Mouse (Mus musculus) midbrain, embryonic 15.5 days (tissue): ENCODE data around the gene Mycbp2. TPM values are rescaled to one million over a fixed set of nuclear protein-coding genes. Genes with fewer than 3 reads are reported as not detected.

Experiments
- ATAC-seq: fragments of 200-750 bp; cut with Nextera tagmentation; replicated peaks from 2 replicates; pipeline ENCODE4 v1.8.0; 2017; ENCODE audit warnings: moderate TSS enrichment
- H3K27ac ChIP-seq: fragments of 300-500 bp; sonication (generic); 2 replicates; pipeline ENCODE4 v1.5.1; 2015; ENCODE audit warnings: mild to moderate bottlenecking, inconsistent platforms
- H3K27me3 ChIP-seq: fragments of 300-500 bp; sonication (generic); replicated peaks from 2 replicates; pipeline ENCODE4 v1.6.1; 2015; ENCODE audit warnings: inconsistent platforms
- H3K36me3 ChIP-seq: fragments of 300-500 bp; sonication (generic); replicated peaks from 2 replicates; pipeline ENCODE4 v1.6.1; 2015; ENCODE audit warnings: inconsistent platforms
- H3K4me1 ChIP-seq: fragments of 300-500 bp; sonication (generic); 2 replicates; pipeline ENCODE4 v1.6.1; 2015; ENCODE audit warnings: inconsistent platforms
- H3K4me2 ChIP-seq: fragments of 300-500 bp; sonication (generic); 2 replicates; pipeline ENCODE4 v1.6.1; 2015; ENCODE audit warnings: inconsistent platforms, mild to moderate bottlenecking, moderate library complexity
- H3K4me3 ChIP-seq: fragments of 300-500 bp; sonication (generic); 2 replicates; pipeline ENCODE4 v1.5.1; 2015; ENCODE audit warnings: mild to moderate bottlenecking, inconsistent platforms
- H3K9ac ChIP-seq: fragments of 300-500 bp; sonication (generic); 2 replicates; pipeline ENCODE4 v1.6.1; 2015; ENCODE audit warnings: mild to moderate bottlenecking, inconsistent platforms
- H3K9me3 ChIP-seq: fragments of 300-500 bp; sonication (generic); 2 replicates; pipeline ENCODE4 v1.6.1; 2016; ENCODE audit warnings: inconsistent platforms
- WGBS: fragments of 180-500 bp; shearing (Covaris S2); methylation state at CpG from one replicate; pipeline ENCODE4 v1.1.7; 2015; ENCODE audit warnings: mixed read lengths; 5-methylcytosine and 5-hydroxymethylcytosine counted together
- polyA plus RNA-seq: library from polyadenylated mRNA; unstranded; fragments of >200 nt; fragmentation: Nextera tagmentation; extraction: Ambion mirVana; gene quantifications from 2 replicates; pipeline ENCODE4 v1.2.1, GENCODE M21; 2015

Gene Mycbp2
- polyA plus RNA-seq, 1 experiment from 2014 or later, result 65.8 TPM

GRCm38 (mm10) chr14:103098587-103099235 lies 247.9 kb downstream of the Mycbp2 start:
- H3K4me3 ChIP-seq, result peak overlapping the region; percentile 97
- 2% methylated on average over 69 of the region's 86 CpGs for whole genome bisulfite sequencing
- H3K27ac ChIP-seq, result peak overlapping the region; percentile 98
- H3K9ac ChIP-seq, result peak overlapping the region; percentile 98
- peak overlapping the region; percentile 83 for H3K4me2 ChIP-seq
- no peaks in the 10 kb centered on the region for H3K27me3 ChIP-seq
- H3K36me3 ChIP-seq, result no peaks in the 10 kb centered on the region
- H3K9me3 ChIP-seq, result no peaks in the 10 kb centered on the region
- peak; percentile 87 for ATAC-seq
- H3K4me1 ChIP-seq, result peaks cover 30% of the 10 kb centered on the region

- H3K9me3 ChIP-seq, result no peaks in the 10 kb centered on the region
- H3K4me1 ChIP-seq, result peaks cover 31% of the 10 kb centered on the region
- H3K4me2 ChIP-seq, result peak overlapping the region; percentile 83
- no peaks in the 10 kb centered on the region for H3K36me3 ChIP-seq
- H3K9ac ChIP-seq, result peak overlapping the region; percentile 98
- no peak for ATAC-seq
- H3K27me3 ChIP-seq, result no peaks in the 10 kb centered on the region
- H3K4me3 ChIP-seq, result peak overlapping the region; percentile 97
- H3K27ac ChIP-seq, result peak overlapping the region; percentile 98
- WGBS, result 1% methylated on average over 2 of the region's 2 CpGs
These were observed 248.4 kb downstream of the Mycbp2 start for GRCm38 (mm10) chr14:103098213-103098586.

GRCm38 (mm10) chr14:103096621-103097020 lies 250.0 kb downstream of the Mycbp2 start:
- Histone ChIP-seq H3K27me3 (no peaks in the 10 kb centered on the region), H3K36me3 (no peaks in the 10 kb centered on the region), H3K4me2 (0 out of 2 replicates have a peak overlapping the region, but pooled peaks have one; percentile 8), H3K9ac (no peak overlapping the region), H3K27ac (no peak overlapping the region), H3K4me3 (no peak overlapping the region), H3K9me3 (no peaks in the 10 kb centered on the region), H3K4me1 (peaks cover 31% of the 10 kb centered on the region)
- ATAC-seq, result no peak
- 83% methylated on average over 6 of the region's 6 CpGs for WGBS

GRCm38 (mm10) chr14:103095826-103096225 lies 250.8 kb downstream of the Mycbp2 start:
- 91% methylated on average over 8 of the region's 8 CpGs for WGBS
- H3K36me3 ChIP-seq, result no peaks in the 10 kb centered on the region
- no peaks in the 10 kb centered on the region for H3K9me3 ChIP-seq
- no peak for ATAC-seq
- no peak overlapping the region for H3K4me2 ChIP-seq
- no peak overlapping the region for H3K9ac ChIP-seq
- no peak overlapping the region for H3K4me3 ChIP-seq
- peaks cover 31% of the 10 kb centered on the region for H3K4me1 ChIP-seq
- no peaks in the 10 kb centered on the region for H3K27me3 ChIP-seq
- no peak overlapping the region for H3K27ac ChIP-seq

GRCm38 (mm10) chr14:103095036-103095435 lies 251.6 kb downstream of the Mycbp2 start:
- WGBS, result 85% methylated on average over 8 of the region's 8 CpGs
- H3K9ac ChIP-seq, result no peak overlapping the region
- peaks cover 31% of the 10 kb centered on the region for H3K4me1 ChIP-seq
- no peak for ATAC-seq
- H3K4me2 ChIP-seq, result no peak overlapping the region
- H3K4me3 ChIP-seq, result no peak overlapping the region
- H3K9me3 ChIP-seq, result no peaks in the 10 kb centered on the region
- no peaks in the 10 kb centered on the region for H3K36me3 ChIP-seq
- no peaks in the 10 kb centered on the region for H3K27me3 ChIP-seq
- no peak overlapping the region for H3K27ac ChIP-seq

GRCm38 (mm10) chr14:103093670-103094069 lies 252.9 kb downstream of the Mycbp2 start:
- no peak overlapping the region for H3K9ac ChIP-seq
- no peak overlapping the region for H3K4me3 ChIP-seq
- H3K4me1 ChIP-seq, result peaks cover 31% of the 10 kb centered on the region
- no peaks in the 10 kb centered on the region for H3K27me3 ChIP-seq
- ATAC-seq, result no peak
- no peaks in the 10 kb centered on the region for H3K9me3 ChIP-seq
- peaks cover 2% of the 10 kb centered on the region for H3K36me3 ChIP-seq
- 86% methylated on average over 4 of the region's 4 CpGs for WGBS
- H3K4me2 ChIP-seq, result no peak overlapping the region
- H3K27ac ChIP-seq, result no peak overlapping the region

- Histone ChIP-seq H3K9ac (no peak overlapping the region), H3K9me3 (no peaks in the 10 kb centered on the region), H3K4me1 (peaks cover 31% of the 10 kb centered on the region), H3K36me3 (peaks cover 5% of the 10 kb centered on the region), H3K27me3 (no peaks in the 10 kb centered on the region), H3K27ac (no peak overlapping the region), H3K4me3 (no peak overlapping the region), H3K4me2 (no peak overlapping the region)
- ATAC-seq, result no peak
- 89% methylated on average over 3 of the region's 3 CpGs for WGBS
These were observed 253.4 kb downstream of the Mycbp2 start for GRCm38 (mm10) chr14:103093236-103093635.

GRCm38 (mm10) chr14:103088624-103089023 lies 258.0 kb downstream of the Mycbp2 start:
- H3K27ac ChIP-seq, result no peak overlapping the region
- H3K27me3 ChIP-seq, result no peaks in the 10 kb centered on the region
- no peak for ATAC-seq
- H3K4me2 ChIP-seq, result no peak overlapping the region
- 76% methylated on average over 6 of the region's 6 CpGs for WGBS
- H3K9ac ChIP-seq, result no peak overlapping the region
- H3K36me3 ChIP-seq, result peaks cover 19% of the 10 kb centered on the region
- H3K4me1 ChIP-seq, result no peaks in the 10 kb centered on the region
- no peak overlapping the region for H3K4me3 ChIP-seq
- no peaks in the 10 kb centered on the region for H3K9me3 ChIP-seq

GRCm38 (mm10) chr14:103087846-103088245 lies 258.8 kb downstream of the Mycbp2 start:
- WGBS, result 89% methylated on average over 5 of the region's 5 CpGs
- Histone ChIP-seq H3K36me3 (peaks cover 23% of the 10 kb centered on the region), H3K27ac (no peak overlapping the region), H3K4me3 (no peak overlapping the region), H3K4me1 (no peaks in the 10 kb centered on the region), H3K27me3 (no peaks in the 10 kb centered on the region), H3K9ac (no peak overlapping the region), H3K4me2 (no peak overlapping the region), H3K9me3 (no peaks in the 10 kb centered on the region)
- ATAC-seq, result no peak

- no peak overlapping the region for H3K4me3 ChIP-seq
- no peak for ATAC-seq
- no peaks in the 10 kb centered on the region for H3K9me3 ChIP-seq
- peaks cover 26% of the 10 kb centered on the region for H3K36me3 ChIP-seq
- H3K27ac ChIP-seq, result no peak overlapping the region
- H3K9ac ChIP-seq, result no peak overlapping the region
- WGBS, result 99% methylated on average over 4 of the region's 4 CpGs
- H3K4me2 ChIP-seq, result no peak overlapping the region
- H3K4me1 ChIP-seq, result no peaks in the 10 kb centered on the region
- H3K27me3 ChIP-seq, result no peaks in the 10 kb centered on the region
These were observed 259.8 kb downstream of the Mycbp2 start for GRCm38 (mm10) chr14:103086671-103087324.

GRCm38 (mm10) chr14:103085840-103086533 lies 260.6 kb downstream of the Mycbp2 start:
- Histone ChIP-seq H3K4me2 (no peak overlapping the region), H3K4me1 (no peaks in the 10 kb centered on the region), H3K9ac (no peak overlapping the region), H3K27ac (no peak overlapping the region), H3K9me3 (no peaks in the 10 kb centered on the region), H3K27me3 (no peaks in the 10 kb centered on the region), H3K4me3 (no peak overlapping the region), H3K36me3 (peaks cover 26% of the 10 kb centered on the region)
- ATAC-seq, result no peak
- 90% methylated on average over 1 of the region's 1 CpGs for WGBS

GRCm38 (mm10) chr14:103079209-103079977 lies 267.2 kb downstream of the Mycbp2 start:
- Histone ChIP-seq H3K27ac (no peak overlapping the region), H3K36me3 (peaks cover 6% of the 10 kb centered on the region; the same call in 1 of the 2 replicates), H3K9ac (no peak overlapping the region), H3K9me3 (no peaks in the 10 kb centered on the region), H3K27me3 (no peaks in the 10 kb centered on the region), H3K4me1 (no peaks in the 10 kb centered on the region), H3K4me3 (no peak overlapping the region), H3K4me2 (no peak overlapping the region)
- ATAC-seq, result peak; percentile 24; the same call in 1 of the 2 replicates
- 87% methylated on average over 9 of the region's 9 CpGs for WGBS
